Mouse (Mus musculus): ENCODE results near the gene Prkca. TPM values are rescaled to one million over a fixed set of nuclear protein-coding genes. Genes with fewer than 3 reads are reported as not detected.

Prkca gene
- total and polyA plus RNA-seq, 2 experiments from 2014 or later: 7.9 to 32.0 TPM

DNA sequence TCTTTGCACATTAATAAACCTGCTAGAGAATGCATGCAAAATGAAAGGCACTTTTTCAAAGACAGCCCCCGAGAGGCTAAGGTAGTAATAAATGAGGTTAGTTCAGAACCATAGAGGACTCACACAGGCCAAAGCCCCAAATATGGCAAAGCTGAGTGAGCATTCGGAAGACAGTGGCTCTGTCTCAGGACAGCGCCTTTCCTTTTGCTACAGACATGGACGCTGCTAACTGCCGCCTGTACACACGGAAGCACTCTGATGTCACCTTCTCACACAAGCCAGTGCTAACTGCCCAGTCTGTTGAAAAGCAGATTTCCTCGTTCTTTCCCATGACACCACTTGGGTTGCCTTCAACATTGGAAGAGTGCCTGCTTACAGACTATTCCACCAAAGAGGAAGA lies 74.2 kb downstream of the Prkca start:
- no peaks in the 10 kb centered on the region for H3K9me3 ChIP-seq (ENCODE audit: low read length)
- H3K36me3 ChIP-seq (ENCODE audit: insufficient read depth, low read length): no peaks in the 10 kb centered on the region
- peak; percentile 17 for DNase-seq (ENCODE audit: low spot score)
- no peak overlapping the region for H3K4me3 ChIP-seq (ENCODE audit: low read depth, low read length)
- no peak overlapping the region for H3K9ac ChIP-seq (replicated peaks; ENCODE audit: low read length, poor library complexity, severe bottlenecking)
- ATAC-seq (ENCODE audit: low FRiP score): no peak
- H3K27ac ChIP-seq (ENCODE audit: low read depth, low read length): peak overlapping the region; percentile 32; the same call in 1 of the 2 replicates
- TF ChIP-seq CTCF (IDR thresholded peaks at IDR 0.05): no peak
- H3K27me3 ChIP-seq (ENCODE audit: insufficient read depth, low read length): no peaks in the 10 kb centered on the region
- no peak overlapping the region for H3K4me2 ChIP-seq (ENCODE audit: low read depth, low read length, poor library complexity, severe bottlenecking)
- H3K4me1 ChIP-seq (ENCODE audit: insufficient read depth, low read length): peaks cover 17% of the 10 kb centered on the region
- WGBS: 43% methylated on average over 7 of the region's 7 CpGs

DNA sequence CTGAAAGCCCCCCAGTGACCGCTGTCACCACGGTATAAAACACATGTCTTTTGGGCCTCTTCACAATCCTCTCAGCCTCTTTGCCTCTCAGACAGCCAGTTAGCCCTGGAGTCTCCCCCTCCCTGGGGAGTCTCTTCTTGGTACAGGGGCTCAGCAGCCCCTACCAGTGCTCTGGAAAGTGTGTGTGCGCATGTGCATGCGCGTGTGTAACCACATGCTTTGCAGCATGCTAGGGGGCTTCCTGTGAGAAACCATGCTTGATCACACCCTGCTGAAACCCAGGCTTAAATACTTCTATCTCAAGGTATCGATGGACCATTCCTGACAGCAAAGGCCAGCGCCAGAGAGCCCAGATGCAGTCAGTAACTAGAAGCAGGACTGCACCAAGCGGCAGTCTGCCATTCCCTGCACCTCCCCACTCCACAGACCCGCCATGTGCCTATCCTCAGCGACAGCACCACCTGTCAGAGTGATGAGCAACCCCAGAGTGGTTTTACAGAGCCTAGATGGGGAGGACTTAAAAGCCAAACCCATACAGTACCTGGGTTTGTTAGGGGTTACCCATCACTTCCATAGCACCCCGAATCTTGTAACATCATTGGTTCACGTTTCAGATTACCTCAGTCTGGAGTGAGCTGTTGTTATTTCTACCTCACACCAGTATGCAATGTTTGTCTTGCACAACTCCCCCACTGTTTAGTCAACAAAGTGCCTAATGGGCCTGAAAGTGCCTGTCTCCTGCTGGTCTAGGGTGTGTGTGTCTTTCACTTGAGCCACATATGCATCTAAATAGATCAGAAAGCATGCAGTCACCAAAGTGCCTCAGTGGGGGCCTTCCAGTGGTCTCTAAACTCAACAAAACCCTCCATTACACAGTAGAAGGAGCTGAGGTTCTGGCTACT lies 75.1 kb downstream of the Prkca start:
- H3K9me3 ChIP-seq (ENCODE audit: low read length): no peaks in the 10 kb centered on the region
- no peaks in the 10 kb centered on the region for H3K27me3 ChIP-seq (ENCODE audit: insufficient read depth, low read length)
- TF ChIP-seq CTCF (IDR thresholded peaks at IDR 0.05): no peak
- no peaks in the 10 kb centered on the region for H3K36me3 ChIP-seq (ENCODE audit: insufficient read depth, low read length)
- peak overlapping the region; percentile 32; the same call in 1 of the 2 replicates for H3K27ac ChIP-seq (ENCODE audit: low read depth, low read length)
- H3K4me1 ChIP-seq (ENCODE audit: insufficient read depth, low read length): peaks cover 17% of the 10 kb centered on the region
- ATAC-seq (ENCODE audit: low FRiP score) (no peak), DNase-seq (ENCODE audit: low spot score) (no peak)
- H3K9ac ChIP-seq (replicated peaks; ENCODE audit: low read length, poor library complexity, severe bottlenecking): no peak overlapping the region
- WGBS: 68% methylated on average over 12 of the region's 12 CpGs
- H3K4me2 ChIP-seq (ENCODE audit: low read depth, low read length, poor library complexity, severe bottlenecking): no peak overlapping the region
- H3K4me3 ChIP-seq (ENCODE audit: low read depth, low read length): no peak overlapping the region

DNA sequence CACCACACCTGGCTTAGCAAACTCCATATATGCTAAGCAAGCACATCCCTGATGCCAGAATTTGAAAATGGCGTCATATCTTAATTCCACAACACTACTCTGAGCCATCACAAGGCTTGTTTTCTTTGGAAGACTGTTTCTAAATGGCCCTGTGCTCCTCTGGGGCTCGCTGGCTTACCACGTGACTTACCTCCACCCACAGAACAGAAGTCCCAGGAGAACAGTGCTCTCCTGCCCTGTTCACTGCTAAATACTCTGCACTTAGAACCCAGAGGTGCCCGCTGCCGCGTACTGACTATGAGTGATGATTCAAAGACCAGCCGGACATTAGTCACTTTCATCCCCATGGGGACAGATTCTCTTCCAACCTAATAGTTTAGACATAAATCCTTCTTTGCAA lies 75.9 kb downstream of the Prkca start:
- TF ChIP-seq CTCF (IDR thresholded peaks at IDR 0.05): no peak
- no peak overlapping the region for H3K9ac ChIP-seq (replicated peaks; ENCODE audit: low read length, poor library complexity, severe bottlenecking)
- H3K27me3 ChIP-seq (ENCODE audit: insufficient read depth, low read length): no peaks in the 10 kb centered on the region
- H3K4me3 ChIP-seq (ENCODE audit: low read depth, low read length): no peak overlapping the region
- no peaks in the 10 kb centered on the region for H3K9me3 ChIP-seq (ENCODE audit: low read length)
- H3K27ac ChIP-seq (ENCODE audit: low read depth, low read length): no peak overlapping the region
- no peak overlapping the region for H3K4me2 ChIP-seq (ENCODE audit: low read depth, low read length, poor library complexity, severe bottlenecking)
- DNase-seq (ENCODE audit: low spot score) (no peak), ATAC-seq (ENCODE audit: low FRiP score) (no peak)
- peaks cover 17% of the 10 kb centered on the region for H3K4me1 ChIP-seq (ENCODE audit: insufficient read depth, low read length)
- WGBS: 82% methylated on average over 7 of the region's 7 CpGs
- no peaks in the 10 kb centered on the region for H3K36me3 ChIP-seq (ENCODE audit: insufficient read depth, low read length)

DNA sequence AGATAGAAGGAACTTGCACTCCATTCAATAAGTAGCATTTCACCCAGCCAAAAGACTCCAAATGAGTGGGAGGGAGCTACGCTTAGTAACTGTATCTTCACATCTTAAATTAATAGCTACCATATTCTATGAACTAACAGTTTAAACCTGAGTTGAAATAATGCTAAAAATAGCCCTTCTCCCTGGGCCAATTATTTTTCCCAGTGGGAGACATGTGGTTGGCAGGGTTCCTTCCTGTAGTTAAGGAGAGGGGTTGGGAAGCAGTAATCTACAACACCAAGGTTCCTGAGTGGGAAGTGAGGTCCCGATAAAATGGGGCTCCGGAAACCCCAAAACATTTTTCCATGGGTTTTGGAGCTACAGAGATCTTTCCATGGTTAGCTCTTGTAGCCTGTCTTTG lies 76.7 kb downstream of the Prkca start:
- ATAC-seq (ENCODE audit: low FRiP score) (no peak), DNase-seq (ENCODE audit: low spot score) (no peak)
- no peak overlapping the region for H3K27ac ChIP-seq (ENCODE audit: low read depth, low read length)
- H3K4me3 ChIP-seq (ENCODE audit: low read depth, low read length): no peak overlapping the region
- H3K36me3 ChIP-seq (ENCODE audit: insufficient read depth, low read length): no peaks in the 10 kb centered on the region
- H3K9me3 ChIP-seq (ENCODE audit: low read length): no peaks in the 10 kb centered on the region
- WGBS: 83% methylated on average over 3 of the region's 3 CpGs
- H3K9ac ChIP-seq (replicated peaks; ENCODE audit: low read length, poor library complexity, severe bottlenecking): no peak overlapping the region
- no peak for TF ChIP-seq CTCF (IDR thresholded peaks at IDR 0.05)
- peaks cover 17% of the 10 kb centered on the region for H3K4me1 ChIP-seq (ENCODE audit: insufficient read depth, low read length)
- no peaks in the 10 kb centered on the region for H3K27me3 ChIP-seq (ENCODE audit: insufficient read depth, low read length)
- no peak overlapping the region for H3K4me2 ChIP-seq (ENCODE audit: low read depth, low read length, poor library complexity, severe bottlenecking)

DNA sequence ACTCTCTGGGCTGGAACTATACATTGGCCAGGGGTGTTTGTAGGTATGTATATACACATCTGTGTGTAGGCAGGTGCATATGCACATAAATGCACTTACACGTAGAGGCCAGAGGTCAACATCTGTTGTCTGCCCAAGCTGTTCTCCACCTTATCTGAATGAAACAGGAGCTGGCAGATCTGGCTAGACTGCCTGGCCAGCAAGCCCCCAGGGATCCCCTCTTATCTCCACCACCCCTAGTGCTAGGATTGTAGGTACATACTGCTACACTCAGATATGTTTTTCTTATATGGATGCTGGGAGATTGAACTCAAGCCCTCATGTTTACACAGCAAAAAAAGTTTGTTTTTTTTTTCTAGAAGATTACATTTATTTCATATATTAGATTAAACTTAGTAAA lies 79.9 kb downstream of the Prkca start:
- Histone ChIP-seq H3K36me3 (ENCODE audit: insufficient read depth, low read length) (no peaks in the 10 kb centered on the region), H3K9me3 (ENCODE audit: low read length) (no peaks in the 10 kb centered on the region), H3K27me3 (ENCODE audit: insufficient read depth, low read length) (no peaks in the 10 kb centered on the region), H3K9ac (replicated peaks; ENCODE audit: low read length, poor library complexity, severe bottlenecking) (no peak overlapping the region), H3K4me1 (ENCODE audit: insufficient read depth, low read length) (peaks cover 5% of the 10 kb centered on the region; the same call in 1 of the 2 replicates), H3K27ac (ENCODE audit: low read depth, low read length) (no peak overlapping the region), H3K4me3 (ENCODE audit: low read depth, low read length) (no peak overlapping the region), H3K4me2 (ENCODE audit: low read depth, low read length, poor library complexity, severe bottlenecking) (no peak overlapping the region)
- WGBS: 74% methylated on average over 1 of the region's 1 CpGs
- DNase-seq (ENCODE audit: low spot score) (no peak), ATAC-seq (ENCODE audit: low FRiP score) (no peak)
- no peak for TF ChIP-seq CTCF (IDR thresholded peaks at IDR 0.05)

DNA sequence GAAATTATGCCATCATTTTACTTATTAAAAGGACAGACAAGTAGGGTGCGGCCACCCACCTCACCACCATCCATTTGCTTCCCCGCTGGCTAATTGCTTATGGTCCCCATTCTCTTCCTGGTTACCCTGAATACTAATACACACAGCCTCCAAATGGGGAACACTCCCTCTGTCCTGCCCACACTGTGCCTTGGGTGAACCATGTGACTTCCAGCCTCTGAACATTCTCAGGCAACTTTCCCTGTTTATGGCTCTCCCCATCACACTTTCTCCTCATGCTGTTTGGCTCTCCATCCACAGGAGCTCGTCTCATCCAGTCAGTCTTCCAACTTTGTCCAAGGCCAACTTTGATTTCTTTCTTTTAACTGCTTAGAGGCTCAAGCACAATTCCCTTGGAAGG lies 80.3 kb downstream of the Prkca start:
- no peak for DNase-seq (ENCODE audit: low spot score)
- H3K27me3 ChIP-seq (ENCODE audit: insufficient read depth, low read length): no peaks in the 10 kb centered on the region
- no peak for TF ChIP-seq CTCF (IDR thresholded peaks at IDR 0.05)
- no peaks in the 10 kb centered on the region for H3K36me3 ChIP-seq (ENCODE audit: insufficient read depth, low read length)
- no peak overlapping the region for H3K9ac ChIP-seq (replicated peaks; ENCODE audit: low read length, poor library complexity, severe bottlenecking)
- peaks cover under 1% of the 10 kb centered on the region; the same call in 1 of the 2 replicates for H3K4me1 ChIP-seq (ENCODE audit: insufficient read depth, low read length)
- H3K9me3 ChIP-seq (ENCODE audit: low read length): no peaks in the 10 kb centered on the region
- H3K27ac ChIP-seq (ENCODE audit: low read depth, low read length): no peak overlapping the region
- ATAC-seq (ENCODE audit: low FRiP score): no peak
- no peak overlapping the region for H3K4me3 ChIP-seq (ENCODE audit: low read depth, low read length)
- 82% methylated on average over 3 of the region's 3 CpGs for WGBS
- no peak overlapping the region for H3K4me2 ChIP-seq (ENCODE audit: low read depth, low read length, poor library complexity, severe bottlenecking)
